Mouse (Mus musculus) heart, adult 2 months (tissue): ENCODE data around the gene Wrnip1. TPM values are rescaled to one million over a fixed set of nuclear protein-coding genes. Genes with fewer than 3 reads are reported as not detected.
A peak's percentile ranks its signal among the peaks of the same experiment; 100 is the strongest.

Source experiments
- DNase-seq, 2 experiments: peaks; one replicate each; pipeline ENCODE4 v3.0.0; 2021
- H3K27ac ChIP-seq: fragments of 200-600 bp; 2 replicates; pipeline ENCODE4 v1.8.1; 2022
- H3K27me3 ChIP-seq: fragments of 200-500 bp; 2 replicates; pipeline ENCODE4 v1.6.1; 2012; ENCODE audit warnings: mild to moderate bottlenecking, low read length, inconsistent platforms, mixed read lengths; ENCODE audit not compliant: control insufficient read depth, insufficient read depth
- H3K36me3 ChIP-seq: fragments of 200-500 bp; 2 replicates; pipeline ENCODE4 v1.6.1; 2012; ENCODE audit warnings: low read length, inconsistent platforms; ENCODE audit not compliant: control insufficient read depth, insufficient read depth
- H3K4me1 ChIP-seq: fragments of 200-500 bp; 2 replicates; pipeline ENCODE4 v1.6.1; 2011; ENCODE audit warnings: low read length; ENCODE audit not compliant: control insufficient read depth, insufficient read depth
- H3K4me3 ChIP-seq: fragments of 200-600 bp; 2 replicates; pipeline ENCODE4 v1.8.1; 2022
- H3K79me2 ChIP-seq: fragments of 200-500 bp; replicated peaks from 2 replicates; pipeline ENCODE4 v1.6.1; 2012; ENCODE audit warnings: mild to moderate bottlenecking, inconsistent platforms, low read length, moderate library complexity, mixed read lengths; ENCODE audit not compliant: control insufficient read depth, insufficient read depth
- H3K9ac ChIP-seq: fragments of 200-500 bp; 2 replicates; pipeline ENCODE4 v1.6.1; 2012; ENCODE audit warnings: low read depth, mild to moderate bottlenecking, control low read depth, inconsistent platforms, low read length, mixed read lengths
- CTCF ChIP-seq: fragments of 200-600 bp; IDR thresholded peaks from 2 replicates; pipeline ENCODE4 v1.8.1; 2022; ENCODE audit warnings: antibody characterized with exemption, mild to moderate bottlenecking, moderate library complexity
- EP300 ChIP-seq: fragments of 200-500 bp; IDR thresholded peaks from 2 replicates; pipeline ENCODE4 v1.6.1; 2011; ENCODE audit warnings: low read depth, low read length, control low read depth; ENCODE audit not compliant: insufficient read depth
- POLR2A ChIP-seq: fragments of 200-500 bp; IDR thresholded peaks from 2 replicates; pipeline ENCODE4 v1.6.1; 2011; ENCODE audit warnings: mild to moderate bottlenecking, low read depth, low read length, control low read depth; ENCODE audit not compliant: insufficient read depth
- WGBS: fragments of 180-500 bp; shearing (Covaris S2); methylation state at CpG from one replicate; pipeline ENCODE4 v1.1.7; 2018; 5-methylcytosine and 5-hydroxymethylcytosine counted together
- intact Hi-C: fragments of 180-260 bp; cut with DNase I; formaldehyde crosslinking; loops from one replicate; pipeline ENCODE4 v1.15.1; 2025
- polyA plus RNA-seq: library from polyadenylated mRNA; depleted of rRNA; stranded (reverse); fragments of >200 nt; gene quantifications from 2 replicates; pipeline ENCODE4 v1.2.3, GENCODE M21; 2012
- total RNA-seq, 2 experiments: library from RNA; stranded (reverse); gene quantifications; 2 replicates each; pipeline ENCODE4 v1.2.3; 2021

Gene Wrnip1
- total and polyA plus RNA-seq, 3 experiments: 17.4 to 21.7 (median 21.3) TPM

- intact Hi-C loops: no loop called here
- no peak for TF ChIP-seq EP300
- no peak for TF ChIP-seq CTCF
- no peak for TF ChIP-seq POLR2A
- Histone ChIP-seq H3K9ac (no peak overlapping the region), H3K4me1 (no peaks in the 10 kb centered on the region), H3K79me2 (no peaks in the 10 kb centered on the region), H3K36me3 (no peaks in the 10 kb centered on the region), H3K4me3 (no peak overlapping the region), H3K27ac (no peak overlapping the region), H3K27me3 (no peaks in the 10 kb centered on the region)
- WGBS: 79% methylated on average over 6 of the region's 6 CpGs
- no peak for DNase-seq
Observed at GRCm38 (mm10) chr13:32824377-32825330, 22.8 kb downstream of the Wrnip1 start.

GRCm38 (mm10) chr13:32825546-32825945, 23.7 kb downstream of the Wrnip1 start:
- TF ChIP-seq CTCF (no peak), EP300 (no peak), POLR2A (no peak)
- H3K27me3 ChIP-seq: no peaks in the 10 kb centered on the region
- 92% methylated on average over 8 of the region's 8 CpGs for WGBS
- no peak for DNase-seq
- H3K27ac ChIP-seq: no peak overlapping the region
- H3K36me3 ChIP-seq: no peaks in the 10 kb centered on the region
- H3K4me3 ChIP-seq: no peak overlapping the region
- no peak overlapping the region for H3K9ac ChIP-seq
- H3K79me2 ChIP-seq: no peaks in the 10 kb centered on the region
- no peaks in the 10 kb centered on the region for H3K4me1 ChIP-seq
- intact Hi-C loops: no loop called here

GRCm38 (mm10) chr13:32827111-32827822, 25.4 kb downstream of the Wrnip1 start:
- 0 out of 2 replicates have a peak, but pooled peaks cover 2% of the 10 kb centered on the region for H3K36me3 ChIP-seq
- intact Hi-C loops: no loop called here
- no peaks in the 10 kb centered on the region for H3K79me2 ChIP-seq
- H3K4me3 ChIP-seq: no peak overlapping the region
- no peak overlapping the region for H3K27ac ChIP-seq
- DNase-seq: no peak
- H3K27me3 ChIP-seq: no peaks in the 10 kb centered on the region
- 71% methylated on average over 3 of the region's 3 CpGs for WGBS
- no peaks in the 10 kb centered on the region for H3K4me1 ChIP-seq
- TF ChIP-seq CTCF: peak; percentile 46
- no peak for TF ChIP-seq EP300
- H3K9ac ChIP-seq: no peak overlapping the region

GRCm38 (mm10) chr13:32827951-32828350, 26.1 kb downstream of the Wrnip1 start:
- WGBS: 64% methylated on average over 4 of the region's 4 CpGs
- Histone ChIP-seq H3K79me2 (no peaks in the 10 kb centered on the region), H3K36me3 (0 out of 2 replicates have a peak, but pooled peaks cover 2% of the 10 kb centered on the region), H3K4me1 (no peaks in the 10 kb centered on the region), H3K27ac (no peak overlapping the region), H3K9ac (no peak overlapping the region), H3K4me3 (no peak overlapping the region), H3K27me3 (no peaks in the 10 kb centered on the region)
- intact Hi-C loops: no loop called here
- TF ChIP-seq CTCF (peak; percentile 78), POLR2A (no peak)
- DNase-seq: peak; percentile 49 to 58

- Histone ChIP-seq H3K4me3 (no peak overlapping the region), H3K79me2 (no peaks in the 10 kb centered on the region), H3K27me3 (no peaks in the 10 kb centered on the region), H3K27ac (no peak overlapping the region), H3K9ac (no peak overlapping the region), H3K36me3 (0 out of 2 replicates have a peak, but pooled peaks cover 2% of the 10 kb centered on the region), H3K4me1 (no peaks in the 10 kb centered on the region)
- 47% methylated on average over 4 of the region's 4 CpGs for WGBS
- TF ChIP-seq EP300 (no peak), POLR2A (no peak), CTCF (no peak)
- no peak for DNase-seq
- intact Hi-C loops: no loop called here
Observed at GRCm38 (mm10) chr13:32828886-32829285, 27.0 kb downstream of the Wrnip1 start.
